In genomic region chrX:42059282-42060068, GRCm38 (mm10) we compare ENCODE assay signal across 8 mouse cellular contexts. TPM values are rescaled to one million over a fixed set of nuclear protein-coding genes. Genes with fewer than 3 reads are reported as not detected.
DNase-seq lines count a peak whose midpoint lies in the region; ATAC-seq and TF ChIP-seq lines count a peak whose summit lies in the region.

Gene Xiap (plus strand): TSS chrX:42059679.

- H3K9me3 ChIP-seq in heart, embryonic 11.5 days (replicated peaks; ENCODE audit: control insufficient read depth, low read length), result no peaks in the 10 kb centered on the region

- peak within 1 kb of the TSS; percentile 94 for H3K27ac ChIP-seq in liver, adult 2 months (replicated peaks; ENCODE audit: insufficient read depth, low read depth, low read length)
- H3K27ac ChIP-seq in heart, embryonic 11.5 days (ENCODE audit: low read depth, low read length), result peak within 1 kb of the TSS; percentile 15; the same call in 1 of the 2 replicates

- WGBS in liver, adult 2 months, result 26% methylated on average over 5 of the region's 5 CpGs
- 66% methylated on average over 5 of the region's 5 CpGs for WGBS in heart, embryonic 11.5 days (ENCODE audit: insufficient replicate concordance)

- H3K4me3 ChIP-seq in liver, adult 2 months (ENCODE audit: insufficient read depth, low read depth, low read length), result peak within 1 kb of the TSS; percentile 62
- H3K4me3 ChIP-seq in heart, embryonic 11.5 days (ENCODE audit: low read depth, low read length), result no peak within 1 kb of the TSS

- no peak for TF ChIP-seq CTCF in liver, adult 2 months (IDR thresholded peaks at IDR 0.05; ENCODE audit: low read depth, low read length)
- TF ChIP-seq CTCF in brain, embryonic 14.5 days (IDR thresholded peaks at IDR 0.05; ENCODE audit: borderline replicate concordance, extremely low read depth, insufficient read depth, insufficient read length), result no peak

- peak within 1 kb of the TSS; percentile 69 for H3K9ac ChIP-seq in liver, adult 2 months (ENCODE audit: low read depth, low read length)
- no peak within 1 kb of the TSS for H3K9ac ChIP-seq in heart, embryonic 11.5 days (ENCODE audit: low read depth, low read length)

- no peak for TF ChIP-seq POLR2A in liver, adult 2 months (IDR thresholded peaks at IDR 0.05; ENCODE audit: extremely low read depth, insufficient read depth, low read length)
- TF ChIP-seq POLR2A in brain, embryonic 14.5 days (IDR thresholded peaks at IDR 0.05; ENCODE audit: borderline replicate concordance, extremely low read depth, insufficient read depth, insufficient read length, poor library complexity, severe bottlenecking), result no peak

- no peak for ATAC-seq in heart, embryonic 11.5 days (replicated peaks; ENCODE audit: insufficient number of reproducible peaks, low FRiP score, low TSS enrichment)
- ATAC-seq in neutrophil, adult 5-6 weeks (ENCODE audit: extremely low read depth, insufficient number of reproducible peaks, low FRiP score, poor library complexity, severe bottlenecking), result no peak

- no peak within 1 kb of the TSS; the same call in 1 of the 2 replicates for H3K4me2 ChIP-seq in heart, embryonic 11.5 days

- H3K4me1 ChIP-seq in liver, adult 2 months (ENCODE audit: control insufficient read depth, insufficient read depth, low read length), result peaks cover 11% of the 10 kb centered on the region
- H3K4me1 ChIP-seq in heart, embryonic 11.5 days (ENCODE audit: control insufficient read depth, insufficient read depth, low read length), result no peaks in the 10 kb centered on the region

- H3K79me2 ChIP-seq in liver, adult 2 months (ENCODE audit: control insufficient read depth, insufficient read depth, low read length), result peaks cover 3% of the 10 kb centered on the region; the same call in 1 of the 2 replicates

- no peaks in the 10 kb centered on the region for H3K27me3 ChIP-seq in liver, adult 2 months (ENCODE audit: control insufficient read depth, insufficient read depth, low read length)
- no peaks in the 10 kb centered on the region for H3K27me3 ChIP-seq in heart, embryonic 11.5 days (ENCODE audit: control insufficient read depth, insufficient read depth, low read length)

- intact Hi-C loops in left cerebral cortex, postnatal 25 days (cut with DNase I), result no loop called here

- no peaks in the 10 kb centered on the region for H3K36me3 ChIP-seq in liver, adult 2 months (ENCODE audit: control insufficient read depth, insufficient read depth, low read length)
- H3K36me3 ChIP-seq in heart, embryonic 11.5 days (ENCODE audit: control insufficient read depth, insufficient read depth, low read length), result no peaks in the 10 kb centered on the region

- DNase-seq in liver, adult 2 months (ENCODE audit: extremely low read depth, low read depth, low spot score), result peak; percentile 89
- DNase-seq in liver, result no peak
- DNase-seq in brain, embryonic 14.5 days (ENCODE audit: low read depth), result no peak
- DNase-seq in left cerebral cortex, postnatal 25 days (ENCODE audit: low spot score in 2 of 2), result no peak
- no peak for DNase-seq in cerebellum, adult 11-12 months
- DNase-seq in ovary, postnatal 14 days (ENCODE audit: low spot score), result no peak

RNA-seq across cellular contexts. Expression of gene Xiap, which starts in this region (rescaled TPM):
- 66.8 and 86.8 TPM in 2 replicates for total RNA-seq in liver, adult 2 months (2014; rRNA removed)
- polyA plus RNA-seq in liver, adult 2 months (2012; rRNA removed), result 7.6 and 9.5 TPM in 2 replicates
- 27.8 and 32.2 TPM in 2 replicates for polyA plus RNA-seq in brain, embryonic 14.5 days (2012; rRNA removed)
- polyA plus RNA-seq in heart, embryonic 11.5 days (2014; fragmentation: Nextera tagmentation; extraction: Ambion mirVana), result 13.1 and 14.6 TPM in 2 replicates
- total RNA-seq in left cerebral cortex, postnatal 25 days (2021), result 10 to 100 TPM; 62.7 to 65.9 TPM
- 55.1 and 61.2 TPM in 2 replicates for total RNA-seq in neutrophil, adult 5-6 weeks (2017)
